Mouse (Mus musculus) hindbrain, embryonic 11.5 days (tissue): ENCODE data around the gene Mrpl21. TPM values are rescaled to one million over a fixed set of nuclear protein-coding genes. Genes with fewer than 3 reads are reported as not detected.
A peak's percentile ranks its signal among the peaks of the same experiment; 100 is the strongest.

Source experiments
- ATAC-seq: fragments of 200-750 bp; cut with Nextera tagmentation; 2 replicates; pipeline ENCODE4 v1.8.0; 2017; ENCODE audit warnings: mild to moderate bottlenecking, moderate TSS enrichment, moderate library complexity; ENCODE audit not compliant: low FRiP score
- DNase-seq: peaks from one replicate; pipeline ENCODE4 v3.0.0-alpha.2; 2015; ENCODE audit warnings: low spot score
- H3K27ac ChIP-seq: fragments of 300-500 bp; sonication (generic); 2 replicates; pipeline ENCODE4 v1.5.1; 2014; ENCODE audit warnings: mild to moderate bottlenecking, low read depth, low read length
- H3K27me3 ChIP-seq: fragments of 300-500 bp; sonication (generic); 2 replicates; pipeline ENCODE4 v1.6.1; 2014; ENCODE audit warnings: mild to moderate bottlenecking, low read length, moderate library complexity, mixed read lengths; ENCODE audit not compliant: control insufficient read depth, insufficient read depth
- H3K36me3 ChIP-seq: fragments of 300-500 bp; sonication (generic); 2 replicates; pipeline ENCODE4 v1.6.1; 2014; ENCODE audit warnings: mild to moderate bottlenecking, low read length, moderate library complexity, mixed read lengths; ENCODE audit not compliant: control insufficient read depth, insufficient read depth
- H3K4me1 ChIP-seq: fragments of 300-500 bp; sonication (generic); replicated peaks from 2 replicates; pipeline ENCODE4 v1.6.1; 2014; ENCODE audit warnings: low read length, mixed read lengths; ENCODE audit not compliant: control insufficient read depth, insufficient read depth
- H3K4me2 ChIP-seq: fragments of 300-500 bp; sonication (generic); replicated peaks from 2 replicates; pipeline ENCODE4 v1.6.1; 2014; ENCODE audit warnings: mild to moderate bottlenecking, low read depth, low read length
- H3K4me3 ChIP-seq: fragments of 300-500 bp; sonication (generic); 2 replicates; pipeline ENCODE4 v1.5.1; 2014; ENCODE audit warnings: low read depth, low read length
- H3K9ac ChIP-seq: fragments of 300-500 bp; sonication (generic); 2 replicates; pipeline ENCODE4 v1.6.1; 2014; ENCODE audit warnings: low read depth, low read length
- H3K9me3 ChIP-seq: fragments of 300-500 bp; sonication (generic); 2 replicates; pipeline ENCODE4 v1.6.1; 2016; ENCODE audit warnings: low read length; ENCODE audit not compliant: control insufficient read depth
- WGBS: fragments of 180-500 bp; shearing (Covaris S2); extraction: QIAGEN DNeasy Blood & Tissue Kit; methylation state at CpG from one replicate; pipeline ENCODE4 v1.1.7; 2014; 5-methylcytosine and 5-hydroxymethylcytosine counted together
- polyA plus RNA-seq: library from polyadenylated mRNA; unstranded; fragments of >200 nt; fragmentation: Nextera tagmentation; extraction: Ambion mirVana; gene quantifications from 2 replicates; pipeline ENCODE4 v1.2.1, GENCODE M21; 2014

The Mrpl21 gene
- polyA plus RNA-seq, 1 experiment from 2014 or later: 133 TPM

DNA sequence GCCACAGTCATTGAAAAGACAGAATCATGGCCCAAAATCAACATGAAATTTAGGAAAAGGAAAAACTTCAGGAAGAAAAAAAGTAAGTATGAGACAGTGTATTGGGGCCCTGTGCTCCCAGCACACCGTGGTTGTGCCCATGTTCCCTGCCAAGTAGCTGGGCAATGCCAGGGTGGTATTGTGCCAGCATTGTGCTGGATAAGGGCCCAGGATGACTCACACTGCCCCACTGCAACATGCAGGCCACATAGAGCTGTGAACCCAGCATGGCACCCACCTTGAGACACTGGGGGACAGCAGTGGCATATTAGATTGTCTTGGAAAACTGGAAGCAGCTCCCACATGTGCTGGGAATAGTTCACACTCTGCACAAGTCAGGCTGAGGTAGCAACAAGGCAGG lies 6.3 kb downstream of the Mrpl21 start:
- Histone ChIP-seq H3K4me1 (no peaks in the 10 kb centered on the region), H3K4me3 (no peak overlapping the region), H3K36me3 (0 out of 2 replicates have a peak, but pooled peaks cover 8% of the 10 kb centered on the region), H3K9ac (no peak overlapping the region), H3K9me3 (no peaks in the 10 kb centered on the region), H3K4me2 (no peak overlapping the region), H3K27me3 (no peaks in the 10 kb centered on the region), H3K27ac (no peak overlapping the region)
- 100% methylated on average over 1 of the region's 1 CpGs for WGBS
- DNase-seq: no peak
- no peak for ATAC-seq

DNA sequence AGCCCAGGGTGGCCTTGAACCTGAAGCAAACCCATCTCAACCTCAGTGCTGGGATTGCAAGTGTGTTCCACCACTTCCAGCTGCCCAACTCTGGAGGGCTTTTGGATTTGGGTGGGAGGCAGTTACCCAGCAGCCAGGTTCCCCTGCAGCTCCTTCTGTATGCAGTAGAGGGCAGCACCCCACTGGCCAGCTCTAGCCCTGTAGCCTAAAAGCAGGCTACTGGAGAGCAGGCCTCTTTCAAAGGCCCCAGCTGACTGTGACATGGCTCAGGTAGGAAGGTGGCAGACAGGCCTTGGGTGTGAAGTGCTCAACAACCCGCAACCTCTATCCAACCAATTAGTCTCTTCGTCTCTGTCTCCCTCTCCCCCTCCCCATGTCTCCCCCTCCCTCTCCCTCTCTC lies 9.3 kb downstream of the Mrpl21 start:
- DNase-seq: peak; percentile 73
- 0 out of 2 replicates have a peak, but pooled peaks cover 6% of the 10 kb centered on the region for H3K36me3 ChIP-seq
- ATAC-seq: peak; percentile 64
- WGBS: 65% methylated on average over 2 of the region's 2 CpGs
- H3K27me3 ChIP-seq: no peaks in the 10 kb centered on the region
- no peak overlapping the region for H3K4me3 ChIP-seq
- H3K4me2 ChIP-seq: no peak overlapping the region
- no peaks in the 10 kb centered on the region for H3K9me3 ChIP-seq
- H3K9ac ChIP-seq: no peak overlapping the region
- no peaks in the 10 kb centered on the region for H3K4me1 ChIP-seq
- H3K27ac ChIP-seq: no peak overlapping the region

DNA sequence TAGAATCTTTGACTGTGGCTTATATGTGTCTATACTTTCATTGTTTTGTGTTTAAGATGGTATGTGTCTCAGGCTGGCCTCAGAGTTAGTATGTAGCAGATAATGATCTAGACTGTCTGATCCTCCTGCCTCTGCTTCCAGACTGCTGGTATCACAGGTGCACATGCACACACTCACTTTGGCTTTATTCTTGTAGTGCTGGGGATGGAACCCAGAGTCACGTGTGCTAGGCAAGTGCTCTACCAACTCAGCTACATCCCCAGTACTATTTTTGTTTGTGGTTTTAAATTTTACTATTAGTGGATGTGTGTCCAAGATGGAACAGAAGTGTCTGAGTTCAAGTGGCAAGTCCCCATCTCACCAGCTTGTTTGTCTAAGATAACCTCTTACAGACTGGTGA lies 10.3 kb downstream of the Mrpl21 start:
- Histone ChIP-seq H3K4me1 (no peaks in the 10 kb centered on the region), H3K27ac (no peak overlapping the region), H3K27me3 (no peaks in the 10 kb centered on the region), H3K4me3 (no peak overlapping the region), H3K4me2 (no peak overlapping the region), H3K9ac (no peak overlapping the region), H3K36me3 (0 out of 2 replicates have a peak, but pooled peaks cover 6% of the 10 kb centered on the region), H3K9me3 (no peaks in the 10 kb centered on the region)
- DNase-seq (no peak), ATAC-seq (no peak)
- 100% methylated on average over 1 of the region's 1 CpGs for WGBS

DNA sequence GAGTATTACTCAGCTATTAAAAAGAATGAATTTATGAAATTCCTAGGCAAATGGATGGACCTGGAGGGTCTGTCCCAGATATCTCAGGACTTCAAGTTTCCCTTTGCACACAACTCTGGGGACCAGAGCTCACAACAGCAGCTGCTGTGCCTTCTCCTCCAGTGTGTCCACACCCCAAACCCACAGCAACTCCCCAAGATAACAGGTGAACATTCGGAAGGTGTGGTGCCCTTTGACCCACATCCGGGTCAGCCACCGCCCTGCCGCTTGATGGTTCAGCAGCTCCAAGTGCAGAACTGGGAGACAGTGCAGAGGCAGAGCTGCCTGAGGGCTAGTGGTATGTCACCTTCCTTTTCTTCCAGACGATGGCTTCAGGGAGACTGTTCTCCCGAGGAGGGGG lies 12.5 kb downstream of the Mrpl21 start:
- Histone ChIP-seq H3K27ac (no peak overlapping the region), H3K9me3 (no peaks in the 10 kb centered on the region), H3K36me3 (0 out of 2 replicates have a peak, but pooled peaks cover under 1% of the 10 kb centered on the region), H3K4me3 (no peak overlapping the region), H3K4me2 (no peak overlapping the region), H3K9ac (no peak overlapping the region), H3K4me1 (no peaks in the 10 kb centered on the region), H3K27me3 (no peaks in the 10 kb centered on the region)
- WGBS: 82% methylated on average over 6 of the region's 6 CpGs
- DNase-seq: no peak
- no peak for ATAC-seq

DNA sequence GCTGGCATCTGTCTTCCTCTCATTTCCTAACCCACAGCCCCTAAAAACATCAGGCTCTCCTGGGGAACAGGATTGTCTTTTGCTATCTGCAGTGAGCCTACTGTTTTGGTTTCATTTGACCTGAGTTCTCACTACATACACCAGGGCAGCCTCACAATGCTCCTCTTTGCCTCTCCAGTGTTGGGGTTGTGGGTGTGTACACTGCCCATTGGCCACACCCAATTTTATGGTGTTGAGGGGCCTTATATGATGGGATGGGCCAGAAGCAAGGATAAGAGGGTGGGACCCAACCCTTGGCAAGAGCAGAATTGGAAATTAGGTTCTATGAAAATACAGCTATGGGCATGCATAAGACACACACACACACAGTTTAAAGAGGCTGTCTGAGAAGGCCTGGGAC lies 14.3 kb downstream of the Mrpl21 start:
- no peak overlapping the region for H3K4me3 ChIP-seq
- no peaks in the 10 kb centered on the region for H3K36me3 ChIP-seq
- ATAC-seq: no peak
- no peak overlapping the region for H3K27ac ChIP-seq
- DNase-seq: no peak
- no peak overlapping the region for H3K9ac ChIP-seq
- no peaks in the 10 kb centered on the region for H3K9me3 ChIP-seq
- no peaks in the 10 kb centered on the region for H3K4me1 ChIP-seq
- no peak overlapping the region for H3K4me2 ChIP-seq
- no peaks in the 10 kb centered on the region for H3K27me3 ChIP-seq

DNA sequence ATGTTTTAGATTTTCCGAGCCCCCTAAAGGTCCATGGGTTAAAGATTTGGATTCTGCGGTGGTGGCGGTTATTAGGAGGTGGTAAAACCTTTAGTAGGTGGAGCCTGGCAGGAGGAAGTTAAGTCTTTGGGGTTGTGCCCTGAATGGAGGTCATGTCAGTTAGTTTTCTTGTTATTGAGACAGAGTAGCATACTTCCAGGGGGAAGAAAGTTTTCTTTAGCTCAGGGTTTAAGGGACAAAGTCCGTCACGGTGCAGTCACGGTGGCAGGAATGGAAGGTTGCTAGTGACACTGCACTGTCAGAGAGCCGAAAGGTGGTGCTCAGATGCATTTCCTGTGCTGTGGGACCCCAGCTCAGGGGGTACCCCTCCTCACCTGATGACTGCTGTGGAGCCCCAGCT lies 15.1 kb downstream of the Mrpl21 start:
- Histone ChIP-seq H3K27me3 (no peaks in the 10 kb centered on the region), H3K9ac (no peak overlapping the region), H3K9me3 (no peaks in the 10 kb centered on the region), H3K27ac (no peak overlapping the region), H3K4me1 (no peaks in the 10 kb centered on the region), H3K4me3 (no peak overlapping the region), H3K4me2 (no peak overlapping the region), H3K36me3 (no peaks in the 10 kb centered on the region)
- no peak for ATAC-seq
- DNase-seq: no peak
- WGBS: 89% methylated on average over 7 of the region's 7 CpGs

DNA sequence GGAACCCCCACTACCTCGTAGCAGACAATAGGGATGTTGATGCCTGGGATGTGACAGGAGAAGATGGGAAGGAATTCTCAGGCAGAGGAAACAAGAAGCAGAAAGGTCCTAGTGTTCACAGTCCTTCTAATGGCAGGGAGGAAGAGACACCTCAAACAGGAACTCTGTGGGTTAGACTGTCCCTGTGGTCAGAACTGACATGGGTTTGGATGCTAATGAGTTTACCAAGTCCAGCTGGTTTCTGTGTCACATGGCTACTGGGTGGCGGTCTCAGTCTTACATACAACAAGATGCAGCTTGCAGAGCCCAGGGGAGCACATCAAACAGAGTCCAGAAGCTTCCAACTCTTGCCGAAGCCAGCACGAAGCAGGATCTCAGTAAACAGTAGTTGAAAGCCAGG lies 21.3 kb downstream of the Mrpl21 start:
- H3K9ac ChIP-seq: no peak overlapping the region
- 70% methylated on average over 4 of the region's 4 CpGs for WGBS
- ATAC-seq: no peak
- no peaks in the 10 kb centered on the region for H3K9me3 ChIP-seq
- H3K4me2 ChIP-seq: no peak overlapping the region
- H3K4me3 ChIP-seq: no peak overlapping the region
- DNase-seq: no peak
- H3K27me3 ChIP-seq: no peaks in the 10 kb centered on the region
- no peaks in the 10 kb centered on the region for H3K36me3 ChIP-seq
- no peak overlapping the region for H3K27ac ChIP-seq
- H3K4me1 ChIP-seq: no peaks in the 10 kb centered on the region

DNA sequence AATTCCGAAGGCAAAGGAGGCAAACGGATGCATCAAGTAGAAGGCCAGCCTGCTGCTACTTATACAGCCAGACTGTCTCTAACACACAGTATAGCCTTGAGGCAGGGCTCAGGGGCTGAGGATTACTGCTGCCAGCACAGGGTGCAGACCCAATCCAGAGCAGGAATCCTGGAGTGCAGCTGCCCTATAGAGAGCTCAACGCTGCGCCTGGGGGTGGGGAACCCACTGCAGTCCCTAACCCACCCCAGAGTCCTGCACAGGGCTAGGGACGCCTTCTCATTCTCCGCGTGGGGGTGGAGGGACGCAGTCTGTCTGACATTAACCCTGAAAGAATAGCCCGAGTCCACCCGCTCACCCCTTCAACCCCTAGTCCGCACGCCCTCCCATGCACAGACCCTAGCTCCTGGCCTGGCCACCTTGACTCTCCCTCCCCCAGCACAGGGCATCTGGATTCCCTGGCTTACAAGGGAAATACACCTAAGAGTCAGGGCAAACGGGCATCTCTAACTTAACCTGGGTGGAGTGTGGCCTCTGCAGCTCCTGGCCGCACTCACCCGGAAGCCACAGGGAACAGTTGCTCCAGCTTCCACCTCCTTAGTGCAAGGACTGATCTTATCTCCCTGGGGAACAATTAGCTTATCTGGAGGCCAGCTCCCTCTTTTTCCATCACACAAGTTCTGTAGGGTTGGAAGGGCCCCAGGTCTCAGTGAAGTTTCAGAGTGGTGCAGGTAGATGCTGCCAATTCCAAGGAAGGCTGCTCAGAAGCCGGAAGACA lies 24.7 kb downstream of the Mrpl21 start:
- no peak overlapping the region for H3K4me2 ChIP-seq
- no peaks in the 10 kb centered on the region for H3K9me3 ChIP-seq
- H3K9ac ChIP-seq: no peak overlapping the region
- no peak for DNase-seq
- no peak for ATAC-seq
- H3K27ac ChIP-seq: no peak overlapping the region
- H3K4me1 ChIP-seq: no peaks in the 10 kb centered on the region
- H3K27me3 ChIP-seq: no peaks in the 10 kb centered on the region
- H3K36me3 ChIP-seq: no peaks in the 10 kb centered on the region
- no peak overlapping the region for H3K4me3 ChIP-seq
- 61% methylated on average over 16 of the region's 16 CpGs for WGBS

DNA sequence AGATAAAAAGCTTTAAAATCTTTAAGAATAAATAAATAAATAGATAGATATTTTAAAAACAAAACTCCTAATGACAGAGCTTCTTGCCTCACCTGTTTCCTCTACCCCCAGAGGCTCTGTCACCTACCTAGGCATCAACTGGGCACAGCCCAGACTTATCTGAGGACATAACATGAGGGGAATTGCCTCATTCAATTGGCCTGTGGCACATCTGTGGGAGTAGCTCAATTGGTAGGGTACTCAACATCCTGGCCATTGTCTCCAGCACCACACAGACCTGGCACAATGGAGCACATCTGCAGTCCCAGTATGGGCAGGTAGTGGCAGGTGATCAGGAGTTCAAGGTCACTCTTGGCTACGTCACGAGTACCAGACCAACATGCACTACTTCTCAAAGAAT lies 36.6 kb downstream of the Mrpl21 start:
- H3K9me3 ChIP-seq: no peaks in the 10 kb centered on the region
- no peak overlapping the region for H3K4me3 ChIP-seq
- peaks cover 20% of the 10 kb centered on the region for H3K27me3 ChIP-seq
- ATAC-seq: no peak
- no peak overlapping the region for H3K4me2 ChIP-seq
- H3K36me3 ChIP-seq: no peaks in the 10 kb centered on the region
- no peak overlapping the region for H3K9ac ChIP-seq
- 90% methylated on average over 2 of the region's 2 CpGs for WGBS
- no peak overlapping the region for H3K27ac ChIP-seq
- no peak for DNase-seq
- peaks cover 6% of the 10 kb centered on the region; the same call in 1 of the 2 replicates for H3K4me1 ChIP-seq
